Mouse (Mus musculus): ENCODE measurements around the gene Fbf1. TPM values are rescaled to one million over a fixed set of nuclear protein-coding genes. Genes with fewer than 3 reads are reported as not detected.

Gene Fbf1
- polyA plus RNA-seq, 1 experiment = 46.9 TPM

- H3K4me3 ChIP-seq (ENCODE audit: insufficient read depth, poor library complexity, severe bottlenecking) = no peak overlapping the region
- TF ChIP-seq USF1 (IDR thresholded peaks at IDR 0.05; ENCODE audit: low read depth) (no peak), MYOD1 (IDR thresholded peaks at IDR 0.05; ENCODE audit: control insufficient read depth, insufficient read length, low read depth) (no peak), MYOG (IDR thresholded peaks at IDR 0.05; ENCODE audit: control insufficient read depth, extremely low read depth, insufficient read length) (no peak), FOSL1 (IDR thresholded peaks at IDR 0.05; ENCODE audit: insufficient read depth, low read length, poor library complexity, severe bottlenecking) (no peak), CTCF (IDR thresholded peaks at IDR 0.05; ENCODE audit: control insufficient read depth, insufficient read depth, insufficient read length) (no peak), MAX (IDR thresholded peaks at IDR 0.05) (no peak), CEBPB (IDR thresholded peaks at IDR 0.05; ENCODE audit: low read depth) (no peak)
- H3ac ChIP-seq (ENCODE audit: control insufficient read depth, insufficient read length, low read depth) = no peak overlapping the region
- peaks cover 26% of the 10 kb centered on the region for H3K79me2 ChIP-seq (ENCODE audit: control insufficient read depth, insufficient read depth)
- peaks cover 13% of the 10 kb centered on the region for H3K79me3 ChIP-seq (ENCODE audit: low read depth)
- peaks cover 37% of the 10 kb centered on the region for H3K36me3 ChIP-seq (ENCODE audit: control insufficient read depth, insufficient read depth)
- H3K27me3 ChIP-seq (ENCODE audit: control insufficient read depth, insufficient read depth, insufficient read length) = no peaks in the 10 kb centered on the region
Measured at GRCm38 (mm10) chr11:116170003-116170800, 2.2 kb upstream of the Fbf1 start.

GRCm38 (mm10) chr11:116169214-116169613 lies 1.2 kb upstream of the Fbf1 start:
- Histone ChIP-seq H3K36me3 (ENCODE audit: control insufficient read depth, insufficient read depth) (peaks cover 37% of the 10 kb centered on the region), H3ac (ENCODE audit: control insufficient read depth, insufficient read length, low read depth) (no peak overlapping the region), H3K27me3 (ENCODE audit: control insufficient read depth, insufficient read depth, insufficient read length) (no peaks in the 10 kb centered on the region), H3K4me3 (ENCODE audit: insufficient read depth, poor library complexity, severe bottlenecking) (no peak overlapping the region), H3K79me3 (ENCODE audit: low read depth) (peaks cover 13% of the 10 kb centered on the region), H3K79me2 (ENCODE audit: control insufficient read depth, insufficient read depth) (peaks cover 35% of the 10 kb centered on the region)
- TF ChIP-seq FOSL1 (IDR thresholded peaks at IDR 0.05; ENCODE audit: insufficient read depth, low read length, poor library complexity, severe bottlenecking) = no peak
- no peak for TF ChIP-seq CEBPB (IDR thresholded peaks at IDR 0.05; ENCODE audit: low read depth)
- no peak for TF ChIP-seq MYOD1 (IDR thresholded peaks at IDR 0.05; ENCODE audit: control insufficient read depth, insufficient read length, low read depth)
- TF ChIP-seq USF1 (IDR thresholded peaks at IDR 0.05; ENCODE audit: low read depth) = no peak
- no peak for TF ChIP-seq MAX (IDR thresholded peaks at IDR 0.05)
- TF ChIP-seq MYOG (IDR thresholded peaks at IDR 0.05; ENCODE audit: control insufficient read depth, extremely low read depth, insufficient read length) = no peak
- no peak for TF ChIP-seq CTCF (IDR thresholded peaks at IDR 0.05; ENCODE audit: control insufficient read depth, insufficient read depth, insufficient read length)

DNA sequence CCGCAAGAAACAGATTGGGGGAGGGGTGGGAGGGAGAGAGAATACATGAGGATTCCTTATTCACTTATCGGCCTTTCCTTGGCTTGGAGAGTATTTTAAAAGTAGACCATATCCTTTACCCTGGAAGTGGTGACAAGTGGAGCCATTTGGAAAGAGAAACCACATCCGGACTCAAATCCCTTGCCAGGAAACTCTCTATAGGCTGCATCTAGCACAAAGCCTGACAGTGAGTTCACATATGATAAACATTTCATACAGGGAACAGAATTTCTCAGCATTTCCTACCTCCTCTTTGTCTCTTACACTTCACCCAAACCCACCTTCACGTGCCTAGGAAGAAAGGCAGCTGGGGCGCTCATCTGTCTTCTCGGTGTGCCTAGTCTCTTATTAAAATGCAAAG lies 734 bp downstream of the Fbf1 start:
- Histone ChIP-seq H3K79me2 (ENCODE audit: control insufficient read depth, insufficient read depth) (peaks cover 42% of the 10 kb centered on the region), H3K79me3 (ENCODE audit: low read depth) (peaks cover 13% of the 10 kb centered on the region), H3K4me3 (ENCODE audit: insufficient read depth, poor library complexity, severe bottlenecking) (peak overlapping the region; percentile 74), H3K36me3 (ENCODE audit: control insufficient read depth, insufficient read depth) (peaks cover 28% of the 10 kb centered on the region), H3K27me3 (ENCODE audit: control insufficient read depth, insufficient read depth, insufficient read length) (no peaks in the 10 kb centered on the region), H3ac (ENCODE audit: control insufficient read depth, insufficient read length, low read depth) (peak overlapping the region; percentile 90)
- TF ChIP-seq USF1 (IDR thresholded peaks at IDR 0.05; ENCODE audit: low read depth) = no peak
- TF ChIP-seq CEBPB (IDR thresholded peaks at IDR 0.05; ENCODE audit: low read depth) = no peak
- no peak for TF ChIP-seq CTCF (IDR thresholded peaks at IDR 0.05; ENCODE audit: control insufficient read depth, insufficient read depth, insufficient read length)
- no peak for TF ChIP-seq MYOD1 (IDR thresholded peaks at IDR 0.05; ENCODE audit: control insufficient read depth, insufficient read length, low read depth)
- no peak for TF ChIP-seq MAX (IDR thresholded peaks at IDR 0.05)
- no peak for TF ChIP-seq MYOG (IDR thresholded peaks at IDR 0.05; ENCODE audit: control insufficient read depth, extremely low read depth, insufficient read length)
- no peak for TF ChIP-seq FOSL1 (IDR thresholded peaks at IDR 0.05; ENCODE audit: insufficient read depth, low read length, poor library complexity, severe bottlenecking)

- Histone ChIP-seq H3ac (ENCODE audit: control insufficient read depth, insufficient read length, low read depth) (no peak overlapping the region), H3K4me3 (ENCODE audit: insufficient read depth, poor library complexity, severe bottlenecking) (no peak overlapping the region), H3K79me3 (ENCODE audit: low read depth) (peaks cover 13% of the 10 kb centered on the region), H3K27me3 (ENCODE audit: control insufficient read depth, insufficient read depth, insufficient read length) (no peaks in the 10 kb centered on the region), H3K36me3 (ENCODE audit: control insufficient read depth, insufficient read depth) (peaks cover 58% of the 10 kb centered on the region), H3K79me2 (ENCODE audit: control insufficient read depth, insufficient read depth) (peaks cover 53% of the 10 kb centered on the region)
- TF ChIP-seq MYOG (IDR thresholded peaks at IDR 0.05; ENCODE audit: control insufficient read depth, extremely low read depth, insufficient read length) (no peak), USF1 (IDR thresholded peaks at IDR 0.05; ENCODE audit: low read depth) (no peak), CEBPB (IDR thresholded peaks at IDR 0.05; ENCODE audit: low read depth) (no peak), MYOD1 (IDR thresholded peaks at IDR 0.05; ENCODE audit: control insufficient read depth, insufficient read length, low read depth) (no peak), FOSL1 (IDR thresholded peaks at IDR 0.05; ENCODE audit: insufficient read depth, low read length, poor library complexity, severe bottlenecking) (no peak), MAX (IDR thresholded peaks at IDR 0.05) (no peak), CTCF (IDR thresholded peaks at IDR 0.05; ENCODE audit: control insufficient read depth, insufficient read depth, insufficient read length) (no peak)
Measured at GRCm38 (mm10) chr11:116163002-116163401, 5.0 kb downstream of the Fbf1 start.

DNA sequence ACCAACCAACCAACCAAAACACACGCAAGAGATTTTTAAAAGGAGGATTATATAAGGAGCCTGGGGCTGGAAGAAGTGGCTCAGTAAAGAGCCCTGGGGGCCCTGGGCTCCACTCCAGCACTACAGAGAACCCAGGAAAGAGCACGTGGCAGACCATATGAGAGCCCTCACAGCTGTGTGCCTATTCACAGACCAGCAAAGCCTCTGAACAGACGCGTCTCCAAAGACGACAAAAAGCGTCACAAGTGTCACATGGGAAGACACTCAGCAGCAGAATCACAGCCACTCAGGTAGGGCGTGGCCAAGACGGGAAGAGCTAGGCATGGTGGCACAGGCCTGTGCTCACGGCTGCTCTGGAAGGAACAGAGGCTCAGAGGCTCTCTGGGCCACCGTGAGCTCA lies 5.8 kb downstream of the Fbf1 start:
- Histone ChIP-seq H3K27me3 (ENCODE audit: control insufficient read depth, insufficient read depth, insufficient read length) (no peaks in the 10 kb centered on the region), H3K79me3 (ENCODE audit: low read depth) (peaks cover 13% of the 10 kb centered on the region), H3K4me3 (ENCODE audit: insufficient read depth, poor library complexity, severe bottlenecking) (no peak overlapping the region), H3K36me3 (ENCODE audit: control insufficient read depth, insufficient read depth) (peaks cover 67% of the 10 kb centered on the region), H3K79me2 (ENCODE audit: control insufficient read depth, insufficient read depth) (peaks cover 46% of the 10 kb centered on the region), H3ac (ENCODE audit: control insufficient read depth, insufficient read length, low read depth) (no peak overlapping the region)
- TF ChIP-seq MYOG (IDR thresholded peaks at IDR 0.05; ENCODE audit: control insufficient read depth, extremely low read depth, insufficient read length) (no peak), MYOD1 (IDR thresholded peaks at IDR 0.05; ENCODE audit: control insufficient read depth, insufficient read length, low read depth) (no peak), USF1 (IDR thresholded peaks at IDR 0.05; ENCODE audit: low read depth) (no peak), MAX (IDR thresholded peaks at IDR 0.05) (no peak), CEBPB (IDR thresholded peaks at IDR 0.05; ENCODE audit: low read depth) (no peak), CTCF (IDR thresholded peaks at IDR 0.05; ENCODE audit: control insufficient read depth, insufficient read depth, insufficient read length) (no peak), FOSL1 (IDR thresholded peaks at IDR 0.05; ENCODE audit: insufficient read depth, low read length, poor library complexity, severe bottlenecking) (no peak)
